Mouse (Mus musculus) frontal cortex, postnatal 10 days (tissue): Measurements from ENCODE around the gene Adgrv1.

Experiments used
- DNase-seq, 2 experiments: peaks; one replicate each; pipeline ENCODE4 v3.0.0; 2022; ENCODE audit warnings: low spot score in 2 of 2, mixed read lengths in 1 of 2

The Adgrv1 gene

DNA sequence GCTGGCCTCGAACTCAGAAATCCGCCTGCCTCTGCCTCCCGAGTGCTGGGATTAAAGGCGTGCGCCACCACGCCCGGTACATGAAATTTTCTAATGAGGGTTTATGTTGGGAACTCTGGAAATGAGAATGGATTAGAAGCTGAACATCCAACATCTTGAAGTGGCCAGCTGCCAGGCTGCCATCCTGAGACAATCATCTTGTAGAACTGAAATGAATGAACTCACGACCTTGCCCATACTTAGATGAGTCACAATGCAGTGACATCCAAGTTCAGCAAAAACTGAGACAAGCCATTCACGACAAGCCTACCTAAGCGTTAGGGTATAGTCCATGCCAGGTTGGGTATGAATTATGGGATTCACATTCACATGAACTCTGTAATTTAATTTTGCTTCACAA is 393.1 kb downstream of the Adgrv1 start:
- no peak for DNase-seq

DNA sequence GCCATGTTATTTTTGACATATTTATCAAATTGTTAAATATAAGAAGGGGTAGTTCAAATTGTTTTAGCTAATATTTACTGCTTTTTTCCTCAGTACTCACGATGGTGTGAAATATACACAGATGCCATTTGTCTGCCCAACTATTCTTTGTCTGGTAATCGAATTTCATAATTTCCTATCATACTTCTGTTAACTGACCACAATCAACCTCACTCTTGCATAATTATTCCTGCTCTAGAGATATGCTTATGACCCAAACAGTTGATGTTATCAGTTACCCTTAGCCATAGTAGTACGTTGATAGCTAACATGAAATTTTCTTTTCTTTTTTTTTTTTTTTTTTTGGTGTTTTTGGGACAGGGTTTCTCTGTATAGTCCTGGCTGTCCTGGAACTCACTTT is 393.5 kb downstream of the Adgrv1 start:
- DNase-seq, result no peak

DNA sequence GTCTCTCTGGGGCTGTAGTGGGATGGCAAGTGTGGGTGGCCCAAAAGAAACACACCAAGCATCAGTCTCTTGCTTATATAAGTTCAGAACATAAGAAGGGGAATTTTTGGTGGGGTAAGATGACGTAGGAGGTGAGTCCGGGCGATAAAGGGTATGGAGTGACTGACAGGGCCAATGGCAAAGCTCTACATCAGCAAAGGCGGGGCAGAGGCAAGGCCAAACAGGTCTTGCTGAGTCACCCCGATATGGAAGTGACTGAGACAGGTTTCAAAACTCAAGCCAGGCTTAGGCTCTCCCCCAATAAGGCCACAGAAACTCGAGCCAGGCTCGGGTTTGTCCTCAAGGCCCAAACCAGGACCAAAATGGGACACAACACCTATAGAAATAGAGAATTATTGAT is 394.1 kb downstream of the Adgrv1 start:
- DNase-seq, result no peak

DNA sequence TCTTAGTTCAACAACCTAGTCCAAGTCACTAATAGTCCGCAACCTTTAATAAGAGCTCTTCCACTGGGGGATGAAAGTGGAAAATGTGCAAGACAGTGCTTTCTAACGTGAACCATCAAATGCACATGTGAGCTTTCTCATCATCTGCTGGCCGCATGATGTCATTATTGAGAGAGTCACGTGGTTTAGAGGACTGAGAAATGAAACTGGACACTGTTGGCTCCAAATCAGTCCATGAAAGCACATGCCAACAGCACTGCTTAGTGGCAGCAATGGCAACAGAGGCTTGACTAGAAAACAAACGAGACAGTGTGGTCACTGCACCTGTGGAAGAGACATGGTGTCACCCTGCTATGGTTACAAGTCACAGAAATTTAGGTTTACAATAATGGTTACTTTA is 395.0 kb downstream of the Adgrv1 start:
- no peak for DNase-seq

DNA sequence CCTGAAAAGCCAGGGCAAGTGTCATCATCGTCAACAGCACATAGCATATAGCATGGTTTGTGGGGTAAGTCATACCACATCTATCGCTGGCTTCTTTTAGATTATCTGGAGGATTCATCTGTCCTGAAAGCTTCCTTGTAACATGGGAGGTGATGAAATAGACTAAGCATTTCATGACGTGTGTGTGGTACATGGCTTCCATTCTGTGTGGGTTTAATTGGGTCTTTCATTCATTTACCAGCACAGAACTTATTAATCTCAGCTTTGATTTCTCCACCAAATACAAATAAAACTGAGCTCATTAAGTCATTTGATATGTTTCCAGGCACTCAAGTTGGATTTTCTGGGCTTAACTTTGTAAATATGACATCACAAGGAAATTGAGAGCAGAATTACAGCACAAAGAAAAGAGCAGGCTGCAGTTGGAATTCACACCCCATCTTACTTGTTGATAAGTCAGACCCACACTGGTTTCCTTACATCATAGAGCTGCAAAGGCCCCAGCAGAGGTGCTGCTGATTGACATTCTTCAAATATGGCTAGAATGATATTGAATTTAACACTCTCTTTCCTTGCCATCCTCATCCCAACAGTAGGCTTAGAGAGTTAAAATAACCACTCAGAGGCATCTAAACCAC is 396.1 kb downstream of the Adgrv1 start:
- DNase-seq, result no peak

DNA sequence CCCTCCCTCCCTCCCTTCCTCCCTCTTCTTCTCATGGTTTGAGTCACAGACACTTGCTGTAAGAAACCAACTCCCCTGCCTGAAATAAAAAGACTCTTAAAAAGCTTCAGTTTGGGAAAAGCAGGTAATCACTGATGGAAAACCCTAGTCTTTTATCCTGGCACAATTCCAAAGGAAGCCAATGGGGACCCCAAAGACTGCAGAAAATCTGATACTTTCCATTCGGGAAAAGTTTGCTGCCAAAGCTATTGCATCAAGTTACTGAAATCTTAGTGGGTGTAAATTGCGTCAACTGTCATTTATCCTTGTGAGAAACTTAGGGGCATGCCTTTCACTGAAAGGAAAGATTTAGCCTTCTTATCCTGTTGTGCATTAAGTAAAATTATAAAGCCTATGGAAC is 398.9 kb downstream of the Adgrv1 start:
- DNase-seq, result no peak

DNA sequence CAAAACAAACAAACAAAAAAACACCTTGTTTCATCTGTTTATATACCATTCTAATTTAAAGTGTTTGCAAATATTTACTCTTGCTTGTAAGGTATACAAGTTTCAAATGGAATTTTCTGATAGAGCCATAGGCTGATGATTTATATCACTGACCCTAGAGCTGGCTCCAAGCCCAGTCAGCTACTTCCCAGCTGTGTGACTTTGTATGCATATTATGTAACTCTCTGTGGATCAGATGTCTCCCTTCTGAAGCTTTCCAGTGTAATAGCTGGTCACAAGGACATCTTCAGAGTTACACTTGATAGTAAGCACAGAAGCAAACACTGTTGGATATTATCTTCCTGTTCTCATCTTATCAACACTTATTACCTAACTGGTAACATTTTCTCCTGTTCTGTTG is 400.1 kb downstream of the Adgrv1 start:
- DNase-seq, result no peak

DNA sequence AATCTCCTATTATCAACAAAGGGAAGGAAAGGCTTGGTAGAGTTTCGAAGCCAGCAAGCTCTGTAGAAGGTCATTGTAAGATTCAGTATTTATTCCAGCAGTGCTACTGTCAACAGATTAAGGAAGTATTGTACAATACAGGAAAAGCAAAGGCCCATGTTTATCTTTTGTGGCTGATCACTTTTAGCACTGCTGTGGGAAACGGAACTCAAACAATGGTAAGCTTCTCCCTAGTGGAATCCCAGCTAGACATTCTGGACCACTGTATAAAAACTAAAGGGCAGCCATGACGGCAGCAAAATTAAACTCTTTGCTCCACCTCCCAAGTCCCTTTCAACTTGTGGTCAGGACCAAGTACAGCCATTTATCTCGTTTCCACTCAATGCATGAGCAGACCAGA is 402.8 kb downstream of the Adgrv1 start:
- no peak for DNase-seq

DNA sequence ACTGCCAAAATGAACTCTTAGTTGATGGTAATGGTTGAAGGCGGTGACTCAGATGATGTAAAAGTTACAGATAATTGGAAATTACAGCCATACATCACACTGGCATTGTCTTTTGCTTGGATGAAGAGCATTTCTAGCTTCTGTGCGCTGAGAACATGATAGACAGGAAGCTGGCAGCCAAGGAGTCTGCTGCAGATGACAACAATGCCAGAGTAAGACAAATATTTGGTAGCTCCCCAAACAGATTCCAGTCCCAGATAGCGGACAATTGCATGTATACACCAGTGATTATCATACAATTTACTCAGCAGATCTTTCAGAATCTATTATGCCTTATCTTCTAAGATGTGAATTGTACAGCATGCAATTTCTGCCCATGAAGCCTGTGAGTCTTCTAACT is 409.2 kb downstream of the Adgrv1 start:
- DNase-seq, result no peak

DNA sequence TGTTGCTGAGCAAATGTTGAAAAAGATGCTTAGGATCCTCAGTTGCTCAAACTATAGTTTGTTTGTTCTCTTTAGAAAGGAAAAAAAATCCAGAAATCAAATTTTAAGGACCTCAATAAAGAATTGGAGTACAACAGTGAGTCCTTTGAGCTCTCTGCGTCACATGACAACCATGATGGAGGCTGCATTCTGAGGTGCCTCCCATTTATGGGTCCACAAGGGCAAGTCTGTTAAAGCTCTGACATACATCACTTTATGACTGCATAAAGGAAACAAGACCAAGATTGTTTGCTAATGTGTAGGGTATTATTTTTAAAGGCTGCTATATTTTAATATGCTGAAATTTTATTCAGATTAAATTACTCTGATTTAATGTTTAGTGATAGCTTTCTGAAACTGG is 410.6 kb downstream of the Adgrv1 start:
- no peak for DNase-seq

DNA sequence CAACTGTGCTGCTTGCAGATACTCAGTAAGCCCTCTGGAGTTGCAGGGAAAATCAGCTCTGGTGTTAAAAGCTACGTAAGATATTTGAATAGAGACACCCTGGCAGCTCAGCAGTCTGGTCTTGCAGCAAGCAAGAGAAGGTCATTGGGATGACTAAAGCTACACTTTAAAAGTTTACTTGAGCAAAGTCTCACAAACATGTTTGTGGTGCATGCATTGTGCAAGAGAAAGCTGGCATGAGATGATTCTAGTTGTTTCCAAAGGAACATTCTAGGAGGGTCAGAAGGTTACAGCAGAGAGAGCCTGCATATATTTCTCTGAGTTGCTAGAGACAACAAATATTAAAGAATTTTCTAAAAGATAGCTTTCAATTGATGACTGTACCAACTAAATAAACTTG is 421.5 kb downstream of the Adgrv1 start:
- no peak for DNase-seq

DNA sequence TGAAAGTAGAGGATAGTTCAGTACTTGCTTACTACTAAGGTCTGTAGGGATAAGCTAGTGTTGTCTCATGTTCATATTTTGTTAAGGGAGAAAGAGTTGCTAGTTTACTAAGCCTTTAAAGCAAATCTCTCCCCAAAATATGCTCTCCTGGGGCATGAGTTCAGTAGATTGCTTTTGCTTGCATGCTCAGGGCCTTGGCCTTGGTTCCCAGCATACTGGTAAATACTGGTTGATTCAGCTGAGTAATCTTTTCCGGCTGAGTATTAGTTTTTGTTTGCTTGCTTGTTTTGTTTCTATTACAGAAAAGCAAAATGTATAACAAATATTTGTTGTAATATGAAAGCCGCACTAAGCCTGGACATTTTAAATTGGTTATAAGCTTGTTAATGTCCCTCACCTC is 422.4 kb downstream of the Adgrv1 start:
- DNase-seq, result no peak

DNA sequence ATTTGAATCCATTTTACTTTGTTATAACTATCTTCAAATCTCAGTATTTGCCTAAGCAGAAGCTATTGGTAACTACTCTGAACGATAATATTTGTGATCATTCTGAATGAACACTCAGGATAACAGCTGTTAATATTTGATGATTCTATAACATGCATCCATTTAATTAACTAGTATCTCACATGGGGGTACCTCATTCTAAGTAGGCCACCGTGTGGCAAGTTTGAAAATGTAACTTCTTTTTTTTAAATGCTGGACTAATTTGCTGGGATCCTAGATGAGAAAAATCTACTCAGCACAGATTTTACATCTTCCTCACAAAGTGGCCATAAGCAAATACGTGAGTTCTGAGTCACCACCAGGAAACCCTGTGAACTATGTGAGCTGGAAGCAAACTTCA is 423.1 kb downstream of the Adgrv1 start:
- no peak for DNase-seq

DNA sequence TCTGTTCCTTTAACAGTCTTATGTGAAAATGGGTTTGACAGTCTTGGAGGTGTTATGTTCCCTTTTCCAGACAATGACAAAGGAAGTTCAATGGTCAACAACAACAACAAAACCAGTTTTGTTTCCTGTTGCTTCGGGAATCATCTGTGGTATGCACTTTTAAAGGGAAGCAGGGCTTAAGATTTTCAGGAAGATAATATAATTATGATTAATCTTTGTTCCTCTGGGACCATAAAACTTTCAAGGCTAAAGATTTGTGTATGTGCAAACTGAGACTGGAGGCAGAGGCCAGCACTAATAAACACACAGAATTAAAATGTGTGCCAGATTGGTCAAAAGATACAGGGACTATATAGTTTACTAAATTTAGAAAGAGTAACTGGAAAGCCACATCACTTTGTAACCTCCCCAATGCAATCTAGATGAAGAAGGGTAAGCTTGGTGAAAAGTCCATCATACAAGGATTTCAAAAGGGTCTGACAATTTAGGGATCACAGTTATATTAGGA is 424.8 kb downstream of the Adgrv1 start:
- DNase-seq, result no peak

DNA sequence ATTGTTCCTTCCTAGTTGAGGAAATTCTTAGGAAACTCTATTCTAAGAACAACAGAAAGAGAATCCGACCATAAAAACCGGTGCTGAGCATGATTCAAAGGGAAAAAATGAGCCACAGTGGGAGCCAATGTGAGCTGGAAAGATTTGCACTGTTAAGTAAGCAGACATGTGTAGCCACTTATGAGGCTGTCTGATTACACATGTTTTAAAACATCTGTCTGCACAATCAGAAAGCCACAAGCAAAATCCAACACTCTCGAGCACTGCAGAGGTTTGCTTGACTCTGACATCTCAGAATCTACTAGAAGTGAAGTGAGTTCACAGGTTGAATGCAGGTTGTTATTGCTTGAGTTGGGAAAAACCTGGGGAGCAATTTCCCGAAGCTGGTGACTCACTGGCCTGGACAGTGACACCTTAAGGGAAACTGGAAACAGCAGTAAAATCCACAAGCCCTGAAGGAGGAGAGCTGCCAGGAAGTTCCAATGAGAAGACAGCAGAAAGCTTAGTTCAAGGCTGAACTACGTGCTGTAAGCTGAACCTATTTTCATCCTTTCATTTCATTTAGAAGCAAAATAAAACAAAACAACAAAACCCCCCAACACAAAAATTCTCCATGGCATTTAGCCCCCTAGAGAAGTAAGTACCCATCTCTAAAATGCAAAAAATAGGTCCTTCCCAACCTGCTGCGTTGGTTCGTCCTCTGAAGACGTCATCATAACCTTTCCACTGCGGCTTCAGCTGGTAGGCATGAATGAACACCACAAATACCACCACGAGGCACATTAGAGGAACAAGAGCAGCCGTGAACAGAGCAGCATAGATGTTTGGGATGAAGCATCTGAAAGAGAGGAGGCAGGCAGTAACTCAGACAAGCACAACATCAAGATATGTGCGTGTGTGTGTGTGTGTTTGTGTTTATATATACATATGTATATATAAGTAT is 450.7 kb downstream of the Adgrv1 start:
- no peak for DNase-seq

DNA sequence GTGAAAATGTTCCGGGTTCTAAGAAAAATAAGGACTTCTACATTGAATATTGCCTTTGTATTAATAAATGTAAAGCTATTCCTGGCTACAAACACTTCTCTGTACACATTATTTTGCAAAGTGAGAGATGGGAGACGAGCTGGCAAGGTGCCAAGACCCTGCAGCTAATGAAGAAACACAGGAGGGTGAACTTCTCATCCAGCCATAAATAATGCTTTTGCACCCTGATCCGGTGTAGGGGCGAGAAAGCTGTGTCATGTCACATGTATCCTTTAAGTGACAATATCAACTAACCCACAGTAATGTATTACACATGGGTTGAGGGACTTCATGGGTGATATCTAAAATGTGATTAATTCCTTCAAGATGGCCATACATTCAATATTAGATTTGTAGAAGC is 451.5 kb downstream of the Adgrv1 start:
- no peak for DNase-seq

DNA sequence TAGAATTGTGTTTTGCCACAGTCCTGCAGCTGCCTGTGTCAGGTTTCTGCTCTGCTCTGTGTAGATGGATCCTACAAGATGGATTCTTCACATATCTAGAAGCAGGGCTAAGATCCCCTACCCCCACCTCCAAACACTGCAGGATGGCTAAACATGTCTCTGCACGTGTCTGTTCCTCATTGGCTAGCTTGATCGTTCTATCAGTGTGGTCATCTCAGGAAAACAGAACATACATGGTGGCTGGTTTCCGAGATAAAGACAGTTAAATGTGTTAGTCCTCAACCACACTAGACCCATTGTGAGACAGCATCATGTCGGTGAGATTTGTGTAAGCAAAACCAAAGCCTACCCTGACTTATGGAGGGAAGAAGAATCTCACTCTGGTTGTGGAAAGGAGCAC is 456.1 kb downstream of the Adgrv1 start:
- no peak for DNase-seq

DNA sequence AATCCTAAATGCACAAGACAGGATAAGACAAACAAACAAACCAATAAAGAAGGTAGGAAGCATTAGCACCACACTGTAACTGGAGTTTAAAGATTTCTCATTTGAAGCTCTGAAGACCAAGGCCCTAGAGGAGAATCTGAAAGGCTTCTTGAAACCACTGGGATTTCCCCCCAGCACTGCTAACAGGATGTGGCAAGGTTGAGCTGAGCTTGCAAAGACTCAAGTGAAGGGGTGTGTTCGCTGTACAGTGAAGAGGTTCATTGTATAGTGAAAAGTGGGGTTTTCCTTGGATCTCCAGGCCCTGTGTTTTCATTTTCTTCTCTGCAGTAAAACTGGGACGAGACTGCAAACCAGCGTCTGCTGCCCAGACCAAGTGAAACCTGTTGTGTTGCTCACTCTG is 456.9 kb downstream of the Adgrv1 start:
- no peak for DNase-seq

DNA sequence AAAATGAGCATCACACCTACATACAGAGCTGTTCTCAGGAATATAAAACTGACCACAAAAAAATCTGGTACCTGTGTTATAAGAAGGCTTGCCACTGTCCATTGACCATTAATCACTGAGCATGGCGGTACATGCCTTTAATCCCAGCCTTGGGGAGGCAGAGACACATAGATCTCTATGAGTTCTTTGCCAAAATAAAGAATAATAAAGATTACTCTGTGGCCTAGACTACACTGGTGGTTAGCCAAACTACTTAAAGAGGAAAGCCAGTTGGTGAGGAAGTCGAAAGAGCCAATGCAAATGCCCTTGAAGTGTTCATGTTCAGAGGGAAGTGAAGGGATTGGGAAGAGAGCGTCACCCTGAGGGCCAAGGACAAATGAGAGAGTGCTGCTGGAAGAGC is 461.8 kb downstream of the Adgrv1 start:
- DNase-seq, result no peak

DNA sequence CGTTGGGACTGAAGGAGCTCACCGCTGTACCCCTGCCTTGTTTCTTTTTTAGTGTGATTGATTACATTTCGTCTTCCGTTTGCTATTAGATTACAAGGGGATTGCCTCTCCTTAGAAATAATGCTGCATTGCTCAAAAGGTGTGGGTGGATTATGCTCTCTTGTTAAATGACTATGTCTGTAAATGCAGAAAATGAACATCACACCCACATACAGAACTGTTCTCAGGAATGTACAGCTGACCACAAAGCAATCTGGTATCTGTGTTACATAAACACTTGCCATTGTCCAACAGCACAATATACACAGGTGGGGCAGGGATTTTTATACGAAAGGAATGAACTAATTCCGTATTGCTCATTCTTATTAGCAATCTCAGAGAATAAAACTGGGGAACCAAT is 465.5 kb downstream of the Adgrv1 start:
- no peak for DNase-seq

DNA sequence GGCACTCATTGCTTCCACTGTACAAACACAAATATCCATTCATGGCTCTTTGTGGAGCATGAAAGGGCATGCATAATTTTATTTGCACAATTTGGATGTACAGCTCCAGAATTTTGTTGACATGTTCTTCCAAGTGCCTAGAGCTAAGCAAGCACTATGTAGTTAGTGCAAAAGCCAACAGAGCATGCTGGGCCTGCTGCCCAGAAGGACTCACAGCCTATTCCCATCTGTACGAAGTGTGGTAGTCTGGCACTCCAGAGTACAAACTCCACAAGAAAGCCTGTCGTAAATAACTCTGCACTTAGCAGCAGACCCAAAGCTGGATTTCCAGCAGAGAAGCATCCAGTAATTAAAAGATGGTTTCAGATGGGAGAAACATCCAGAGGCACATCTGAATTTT is 473.1 kb downstream of the Adgrv1 start:
- no peak for DNase-seq

DNA sequence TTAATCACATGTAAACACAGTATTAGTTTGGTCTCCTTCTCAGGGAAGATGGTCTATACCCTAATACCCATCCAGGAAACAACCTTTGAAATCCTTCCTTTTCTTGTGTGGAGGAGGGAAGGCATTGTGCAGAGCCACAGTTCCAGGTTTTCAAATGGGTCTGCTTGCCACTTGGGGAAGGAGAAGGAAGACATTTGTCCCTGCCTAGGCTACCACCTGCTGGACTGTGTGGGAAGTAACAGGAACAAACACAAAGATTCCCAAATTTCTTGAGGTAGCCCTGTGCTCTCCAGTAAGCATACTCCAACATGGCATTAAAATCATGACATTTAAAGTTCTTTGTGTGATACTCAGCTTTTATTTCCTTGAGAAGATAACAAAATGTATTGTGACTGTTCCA is 477.6 kb downstream of the Adgrv1 start:
- peak in 1 of 2 experiments; percentile 19 for DNase-seq

DNA sequence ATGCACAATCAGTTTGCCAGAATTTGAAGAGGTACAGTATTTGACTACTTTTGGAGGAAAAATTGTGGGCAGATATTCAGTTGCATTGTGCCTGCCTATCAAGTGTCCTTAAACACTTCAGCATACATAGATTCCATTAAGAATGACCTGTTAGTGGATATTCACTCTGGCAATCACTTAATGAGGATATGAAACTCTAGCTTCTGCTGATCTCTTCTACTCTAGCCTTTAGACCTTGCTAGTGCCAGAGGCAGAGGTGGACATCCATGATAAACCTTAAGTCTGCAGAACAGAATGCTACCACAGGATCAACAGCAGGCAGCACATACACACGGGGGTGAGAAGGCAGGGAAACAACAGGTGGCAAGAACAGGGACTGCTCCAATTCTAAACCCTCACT is 488.5 kb downstream of the Adgrv1 start:
- DNase-seq, result no peak
